Mouse (Mus musculus) ovary, postnatal 14 days (tissue): ENCODE measurements around the gene Padi1.

Source experiments
- DNase-seq: peaks from one replicate; pipeline ENCODE4 v3.0.0; 2022; ENCODE audit warnings: low spot score

Gene Padi1

GRCm38 (mm10) chr4:140782821-140783220 lies 62.8 kb downstream of the Padi1 start:
- DNase-seq, result no peak

GRCm38 (mm10) chr4:140780507-140780906 lies 65.1 kb downstream of the Padi1 start:
- no peak for DNase-seq

- no peak for DNase-seq
These were observed 65.7 kb downstream of the Padi1 start for GRCm38 (mm10) chr4:140779803-140780397.

GRCm38 (mm10) chr4:140776623-140777022 lies 69.0 kb downstream of the Padi1 start:
- DNase-seq, result no peak

GRCm38 (mm10) chr4:140775876-140776275 lies 69.7 kb downstream of the Padi1 start:
- DNase-seq, result no peak

GRCm38 (mm10) chr4:140774893-140775292 lies 70.7 kb downstream of the Padi1 start:
- DNase-seq, result no peak

GRCm38 (mm10) chr4:140774025-140774800 lies 71.4 kb downstream of the Padi1 start, which contains the start of gene Padi4:
Gene Padi4, minus strand, starts transcription at chr4:140774236.
- no peak for DNase-seq

- DNase-seq, result no peak
These were observed 74.5 kb downstream of the Padi1 start for GRCm38 (mm10) chr4:140771091-140771490.

GRCm38 (mm10) chr4:140770433-140770832 lies 75.1 kb downstream of the Padi1 start:
- DNase-seq, result no peak

GRCm38 (mm10) chr4:140768973-140769372 lies 76.6 kb downstream of the Padi1 start:
- no peak for DNase-seq

- DNase-seq, result no peak
These were observed 79.6 kb downstream of the Padi1 start for GRCm38 (mm10) chr4:140765936-140766335.

- peak; percentile 45 for DNase-seq
These were observed 82.4 kb downstream of the Padi1 start for GRCm38 (mm10) chr4:140763158-140763557.
